Mouse (Mus musculus) urinary bladder, postnatal 25 days (tissue): Measurements from ENCODE around the gene Aifm2.

Experiments
- DNase-seq: peaks from one replicate; pipeline ENCODE4 v3.0.0; 2022; ENCODE audit warnings: low spot score

The Aifm2 gene

DNA sequence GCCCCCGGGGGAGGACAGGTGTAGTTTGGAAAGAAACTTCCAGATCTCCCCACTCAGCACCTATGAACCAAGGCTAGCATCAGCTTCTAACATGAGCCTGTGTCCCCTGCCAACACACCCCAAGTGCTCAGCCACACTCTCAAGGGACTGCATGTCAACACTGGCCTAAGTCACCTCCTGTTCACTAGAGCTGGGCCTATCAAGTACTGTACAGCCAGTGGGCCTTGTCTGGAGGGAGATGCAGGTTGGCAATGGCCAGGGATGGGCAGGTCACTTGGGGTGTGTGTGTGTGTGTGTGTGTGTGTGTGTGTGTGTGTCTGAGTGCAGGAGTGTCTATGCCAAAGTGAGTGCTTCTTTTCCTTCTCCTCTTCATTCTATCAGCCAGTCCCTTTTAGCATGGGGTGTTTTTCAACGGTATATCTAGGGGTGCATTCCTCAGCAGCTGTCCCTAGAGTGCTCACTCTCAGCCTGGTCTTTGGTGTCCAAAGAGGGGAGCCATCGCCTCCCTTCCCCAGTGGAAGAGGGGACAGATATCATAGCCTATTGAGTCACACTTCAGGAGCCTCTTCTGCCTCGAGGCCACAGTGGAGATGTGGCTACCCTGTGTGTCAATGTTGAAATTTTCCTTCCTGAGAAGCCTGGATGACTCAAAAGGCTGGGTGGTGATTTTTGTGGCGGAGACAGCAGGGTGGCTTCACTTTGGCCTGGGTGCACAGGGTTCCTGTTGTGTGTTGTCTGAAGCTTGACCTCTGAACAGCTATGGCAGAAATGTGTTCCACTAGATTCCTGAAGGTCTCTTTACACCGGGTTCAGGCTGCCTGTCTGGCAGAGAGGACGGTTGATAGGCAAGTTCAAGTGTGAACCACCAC lies 1.2 kb downstream of the Aifm2 start:
- DNase-seq = no peak

DNA sequence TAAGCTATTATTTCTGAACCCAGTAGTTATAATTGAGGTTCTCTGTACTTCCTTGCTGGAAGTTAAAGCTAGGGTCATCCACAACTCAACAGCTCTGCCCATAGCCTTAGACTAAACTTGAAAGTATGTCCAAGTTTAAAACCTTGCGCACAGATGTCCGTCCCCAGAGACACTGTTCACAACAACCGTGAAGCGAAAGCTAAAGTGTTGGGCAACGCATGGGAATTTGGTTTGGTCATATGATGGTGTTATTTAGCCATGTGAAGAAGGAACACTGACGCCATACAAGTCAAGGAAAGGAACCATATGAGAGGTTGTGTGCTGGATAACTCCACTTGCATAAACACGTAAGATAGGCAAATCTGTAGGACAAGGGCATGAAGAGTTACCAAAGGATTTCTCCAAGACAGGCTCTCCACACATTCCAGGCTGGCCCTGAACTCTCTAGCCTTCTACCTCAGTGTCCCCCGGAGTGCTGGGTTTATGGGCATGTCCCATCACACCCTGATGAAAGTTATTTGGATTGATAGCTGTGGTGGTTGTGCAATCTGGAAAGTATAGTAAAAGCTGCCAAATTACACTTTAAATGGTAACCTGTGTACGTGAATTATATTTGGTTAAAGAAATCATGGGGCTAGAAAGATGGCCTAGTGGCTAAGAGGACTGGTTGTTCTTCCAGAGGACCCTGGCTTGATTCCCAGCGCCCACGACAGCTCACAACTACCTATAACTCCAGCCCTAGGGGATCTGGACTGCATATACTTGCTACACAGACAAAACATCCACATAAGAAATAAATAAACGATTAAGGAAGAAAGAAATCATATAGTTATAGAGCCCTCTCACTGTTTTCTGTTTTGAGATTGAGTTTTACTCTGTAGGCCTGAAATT lies 2.6 kb downstream of the Aifm2 start:
- no peak for DNase-seq

DNA sequence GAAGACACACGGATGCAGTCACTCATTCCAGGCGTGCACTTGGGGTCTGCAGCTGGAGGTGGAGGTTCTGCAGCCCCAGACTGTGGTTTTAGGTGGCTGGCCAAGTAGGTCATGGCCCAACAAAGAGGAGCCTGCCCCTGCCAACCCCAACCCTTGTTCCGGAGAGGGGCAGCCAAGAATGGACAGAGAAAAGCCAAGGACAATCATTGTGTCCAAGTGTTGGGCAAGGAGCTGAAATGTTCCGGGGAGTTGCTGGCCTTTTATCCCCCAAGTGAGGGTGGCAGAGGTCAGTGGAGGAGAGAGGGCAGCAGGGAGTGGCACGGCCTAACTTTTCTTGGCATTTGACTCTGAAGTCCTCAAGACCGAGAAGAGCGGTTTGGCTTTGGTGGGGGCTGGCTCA lies 5.3 kb downstream of the Aifm2 start:
- DNase-seq = no peak

DNA sequence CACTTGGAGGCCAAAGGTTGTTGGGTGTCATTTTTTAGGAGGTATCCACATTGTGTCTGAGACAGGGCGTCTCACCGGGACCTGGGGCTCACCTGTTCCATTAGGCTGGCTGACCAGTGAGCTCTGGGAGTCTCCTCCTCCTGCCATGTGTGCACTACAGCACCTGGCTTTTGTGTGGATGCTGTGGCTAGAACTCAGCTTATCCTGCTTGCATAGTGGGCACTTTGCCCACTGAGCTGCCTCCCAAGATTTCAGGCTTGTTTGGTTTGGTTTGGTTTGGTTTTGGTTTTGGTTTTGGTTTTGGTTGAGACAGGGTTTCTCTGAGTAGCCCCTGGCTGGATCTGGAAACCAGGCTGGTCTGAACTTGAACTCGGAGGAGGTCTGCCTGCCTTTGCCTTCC lies 7.2 kb downstream of the Aifm2 start:
- no peak for DNase-seq

DNA sequence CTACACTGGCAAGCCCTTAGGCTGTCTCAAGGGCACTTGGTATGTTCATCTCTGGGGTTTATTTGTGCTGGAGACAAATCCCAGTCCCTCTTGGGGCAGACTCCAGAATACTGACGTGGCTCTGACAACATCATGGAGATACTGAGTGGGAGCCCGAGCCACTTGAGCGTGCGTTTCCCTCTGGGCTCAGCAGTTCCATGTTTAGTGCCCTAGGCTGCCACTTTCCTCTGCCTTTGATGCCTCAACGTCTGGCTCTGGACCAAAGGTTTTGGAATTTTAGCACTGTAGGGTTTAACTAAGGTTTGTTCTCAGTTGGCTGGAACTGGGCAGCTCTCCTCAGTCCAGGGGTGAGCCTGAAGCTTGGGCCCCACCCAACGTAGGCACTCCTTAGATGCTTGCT lies 8.2 kb downstream of the Aifm2 start:
- no peak for DNase-seq

DNA sequence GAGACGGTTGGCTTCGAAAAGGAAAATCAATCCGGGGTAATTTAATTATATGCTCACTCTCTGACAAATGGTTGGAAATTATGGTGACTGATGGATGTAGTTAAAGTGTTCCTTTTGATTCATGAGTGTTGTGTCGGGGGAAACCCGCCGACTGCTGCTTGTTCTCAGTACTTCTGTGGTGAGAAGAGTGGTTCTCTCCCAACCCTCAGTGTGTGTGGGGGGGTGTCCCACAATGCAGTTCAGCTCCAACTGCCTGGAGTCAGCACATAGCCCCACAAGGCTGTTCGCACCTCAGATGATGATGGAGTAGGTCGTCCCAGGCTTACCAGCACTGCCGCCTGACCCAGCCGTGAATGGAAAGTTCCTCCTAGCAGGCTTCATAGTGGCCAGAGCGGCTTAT lies 14.1 kb downstream of the Aifm2 start:
- no peak for DNase-seq

DNA sequence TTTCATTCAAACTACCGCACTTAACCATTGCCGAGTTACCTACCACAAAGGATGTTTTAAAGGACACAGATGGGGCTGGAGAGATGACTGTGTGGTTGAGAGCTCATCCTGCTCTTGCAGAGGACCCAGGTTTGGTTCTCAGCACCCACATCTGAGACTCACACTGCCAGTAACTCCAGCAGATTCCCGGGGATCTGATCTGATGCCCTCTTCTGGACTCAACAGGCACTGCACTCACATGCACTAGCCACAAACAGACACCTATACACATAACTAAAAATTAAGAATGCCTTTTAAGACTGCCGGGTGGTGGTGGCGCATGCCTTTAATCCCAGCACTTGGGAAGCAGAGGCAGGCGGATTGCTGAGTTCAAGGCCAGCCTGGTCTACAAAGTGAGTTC lies 15.1 kb downstream of the Aifm2 start:
- DNase-seq = no peak

DNA sequence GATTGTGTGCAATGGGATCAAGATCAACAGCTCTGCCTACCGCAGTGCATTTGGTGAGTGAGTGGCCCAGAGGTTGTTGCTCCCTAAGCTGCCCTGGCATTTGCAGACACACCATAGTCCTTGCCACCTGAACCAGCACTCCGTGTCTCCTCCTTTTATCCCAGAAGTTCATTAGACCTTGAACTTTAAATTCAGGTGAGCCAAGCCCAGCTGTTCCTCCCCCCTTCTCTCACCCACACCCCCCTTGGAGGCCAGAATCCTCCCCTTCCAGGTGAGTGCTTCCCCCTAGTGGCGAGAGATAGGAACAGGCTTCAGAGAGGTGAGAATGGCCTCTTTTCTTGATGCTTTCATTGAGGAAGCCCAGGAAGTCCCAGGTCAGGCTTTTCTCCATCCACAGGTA lies 19.3 kb downstream of the Aifm2 start:
- peak; percentile 27 for DNase-seq

DNA sequence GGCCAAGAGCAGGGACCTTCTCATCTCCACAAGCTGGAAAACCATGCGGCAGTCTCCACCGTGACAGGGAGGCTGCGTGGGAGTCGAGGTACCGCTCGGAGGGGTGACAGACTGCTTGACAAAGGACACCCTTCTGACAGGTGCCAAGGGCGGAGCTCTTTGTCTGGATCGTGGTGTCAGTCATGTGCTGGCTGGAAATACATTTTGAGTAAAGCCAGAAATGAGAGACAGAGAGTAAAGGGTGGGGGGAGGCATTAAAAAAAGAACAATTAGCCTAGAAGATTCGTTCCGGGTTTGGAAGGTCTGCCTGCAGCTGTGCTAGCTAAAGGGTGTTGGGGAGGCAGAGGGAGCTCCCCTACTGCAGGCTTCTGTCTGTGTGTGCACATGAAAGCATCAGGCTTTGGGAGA lies 21.6 kb downstream of the Aifm2 start:
- no peak for DNase-seq

DNA sequence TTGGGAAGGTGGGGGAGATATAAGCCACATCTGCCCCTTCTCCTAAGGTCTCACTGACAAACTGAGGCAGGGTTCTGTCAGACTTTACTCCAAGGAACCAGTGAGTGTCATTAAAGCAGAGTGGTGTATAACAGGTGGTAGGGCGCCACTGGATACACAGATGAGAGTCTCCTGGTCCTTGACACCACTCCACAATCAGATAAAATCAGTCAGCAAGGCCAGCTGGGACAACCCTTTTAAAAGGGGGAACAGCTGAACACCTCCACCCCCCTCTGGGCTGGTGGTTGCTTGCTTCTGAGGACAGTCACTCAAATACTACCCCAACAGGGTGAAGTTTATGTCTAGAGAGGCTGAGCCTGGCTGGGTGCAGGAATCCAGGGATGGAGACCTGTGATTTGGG lies 22.5 kb downstream of the Aifm2 start:
- no peak for DNase-seq

DNA sequence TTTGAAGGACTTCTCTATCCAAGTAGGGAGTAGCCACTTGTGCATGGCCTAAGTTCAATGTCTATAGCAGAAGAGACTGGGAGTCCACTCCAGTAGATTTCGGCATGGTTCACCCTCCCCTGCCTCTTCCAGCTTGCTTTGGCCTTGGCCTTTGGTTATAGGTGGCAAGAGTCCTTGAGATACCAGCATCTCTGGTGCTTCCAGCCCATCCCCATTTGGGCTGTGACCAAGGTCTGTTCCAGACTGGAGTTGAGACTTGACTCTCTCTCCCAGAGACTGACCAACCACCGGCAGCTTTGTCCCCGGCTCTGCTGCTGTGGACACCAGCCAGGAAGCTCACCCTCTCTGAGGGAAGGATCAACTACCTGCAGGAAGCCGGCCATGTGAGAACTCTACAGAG lies 23.1 kb downstream of the Aifm2 start:
- DNase-seq = no peak

DNA sequence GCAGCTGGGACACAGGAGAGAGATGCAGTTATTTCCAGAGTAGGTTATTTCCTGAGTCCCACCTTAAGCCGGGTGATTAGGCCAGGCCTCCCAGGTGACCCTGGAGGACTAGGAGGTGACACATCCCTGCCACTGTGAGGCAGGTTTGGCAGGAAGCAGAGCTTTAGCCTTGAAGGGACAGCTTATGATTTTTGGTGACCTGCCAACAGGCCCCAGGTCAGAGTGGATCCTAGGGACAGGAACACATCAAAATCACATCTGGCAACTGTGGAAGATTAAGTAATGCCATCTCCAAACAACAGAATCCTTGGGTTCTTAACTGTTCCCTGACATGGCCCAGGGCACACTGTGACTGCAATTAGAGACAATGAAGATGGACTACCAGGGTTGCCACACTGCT lies 26.2 kb downstream of the Aifm2 start:
- DNase-seq = no peak

DNA sequence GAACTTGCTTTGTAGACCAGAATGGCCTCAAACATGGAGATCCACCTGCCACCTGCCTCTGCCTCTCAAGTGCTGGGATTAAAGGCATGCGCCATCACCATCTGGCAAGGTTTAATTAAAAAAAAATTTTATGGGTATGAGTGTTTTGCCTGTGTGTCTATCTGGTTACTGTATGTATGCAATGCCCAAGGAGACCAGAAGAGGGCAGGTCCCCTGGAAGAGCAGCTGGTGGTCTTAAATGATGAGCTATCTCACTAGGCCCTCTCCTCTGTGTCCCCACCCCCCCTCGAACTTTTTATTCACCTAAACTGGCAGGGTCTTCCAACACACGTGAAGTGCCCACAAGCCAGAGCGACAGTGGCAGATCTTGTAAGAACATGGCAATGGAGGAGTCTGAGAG lies 26.8 kb downstream of the Aifm2 start:
- DNase-seq = no peak

DNA sequence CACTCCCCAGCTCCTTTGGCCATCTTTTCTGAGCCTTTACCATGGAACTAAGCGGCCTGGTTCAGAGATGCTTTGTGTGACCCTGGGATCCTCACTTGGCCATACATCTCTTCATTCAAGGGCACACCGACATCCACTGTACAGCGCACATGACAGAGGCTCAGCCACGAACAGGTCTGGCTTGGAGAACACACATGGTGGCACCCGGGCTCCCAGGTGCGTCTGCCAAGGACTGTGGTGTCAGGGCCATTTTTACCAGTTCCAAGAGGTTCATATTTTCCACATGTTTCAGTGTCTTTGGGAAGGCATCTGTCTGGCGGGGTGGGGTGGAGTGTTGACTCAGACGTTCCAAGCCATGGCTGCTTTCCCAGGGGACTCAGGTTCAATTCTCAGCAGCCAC lies 27.3 kb downstream of the Aifm2 start:
- DNase-seq = no peak

DNA sequence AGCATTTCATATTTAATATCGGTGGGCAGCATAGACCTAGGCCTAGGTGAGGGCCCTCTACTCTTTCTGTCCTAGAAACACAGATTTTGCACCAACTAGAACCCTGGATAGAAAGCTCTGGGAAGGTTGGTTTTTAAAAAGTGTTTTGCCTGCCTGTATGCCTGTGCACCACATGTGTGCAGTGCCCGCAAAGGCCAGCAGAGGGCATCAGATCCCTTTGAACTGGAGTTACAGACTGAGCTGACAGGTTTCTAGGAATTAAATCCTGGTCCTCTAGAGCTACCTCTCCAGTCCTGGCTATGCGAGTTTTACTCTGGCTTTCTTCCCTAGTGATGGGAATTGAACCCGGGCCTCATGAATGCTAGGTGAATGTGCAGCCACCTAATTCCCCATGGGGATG lies 30.1 kb downstream of the Aifm2 start:
- no peak for DNase-seq

DNA sequence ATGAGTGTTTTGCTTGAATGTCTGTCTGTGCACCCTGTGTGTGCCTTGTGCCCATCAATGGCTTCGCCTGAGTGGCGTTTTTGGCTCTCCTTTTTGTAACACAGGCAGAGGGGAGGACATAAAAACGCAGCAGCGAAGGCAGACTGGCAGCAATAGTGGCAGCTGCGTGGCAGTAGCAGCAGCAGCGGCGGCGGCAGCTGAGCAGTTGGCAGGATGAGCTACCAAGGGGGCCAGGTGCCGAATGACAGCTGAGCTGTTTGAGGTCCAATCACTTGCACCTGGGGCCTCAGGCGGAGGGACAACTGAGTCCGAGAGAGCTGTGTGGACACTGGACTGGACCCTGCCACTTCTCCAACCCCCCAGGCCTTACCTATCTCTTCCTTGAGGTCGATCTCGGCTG lies 32.2 kb downstream of the Aifm2 start:
- DNase-seq = no peak

DNA sequence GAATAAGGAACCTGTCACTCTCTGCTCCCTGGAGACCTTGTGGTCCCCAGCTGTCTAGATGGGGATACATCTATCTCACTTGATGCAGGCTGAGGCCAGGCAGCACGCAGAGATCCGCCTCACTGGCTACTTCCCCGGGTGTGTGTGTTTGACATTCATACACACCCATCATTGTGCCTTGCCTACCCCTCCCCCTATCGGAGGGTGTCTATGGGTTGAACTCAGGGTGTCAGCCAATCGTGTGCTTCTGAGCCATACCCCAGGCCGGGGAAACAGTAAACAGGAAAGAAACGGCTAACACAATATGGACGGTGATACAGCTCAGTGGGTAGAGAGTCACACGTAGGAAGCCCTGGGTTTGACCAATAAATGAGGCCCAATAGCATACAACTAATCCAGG lies 35.0 kb downstream of the Aifm2 start:
- no peak for DNase-seq

DNA sequence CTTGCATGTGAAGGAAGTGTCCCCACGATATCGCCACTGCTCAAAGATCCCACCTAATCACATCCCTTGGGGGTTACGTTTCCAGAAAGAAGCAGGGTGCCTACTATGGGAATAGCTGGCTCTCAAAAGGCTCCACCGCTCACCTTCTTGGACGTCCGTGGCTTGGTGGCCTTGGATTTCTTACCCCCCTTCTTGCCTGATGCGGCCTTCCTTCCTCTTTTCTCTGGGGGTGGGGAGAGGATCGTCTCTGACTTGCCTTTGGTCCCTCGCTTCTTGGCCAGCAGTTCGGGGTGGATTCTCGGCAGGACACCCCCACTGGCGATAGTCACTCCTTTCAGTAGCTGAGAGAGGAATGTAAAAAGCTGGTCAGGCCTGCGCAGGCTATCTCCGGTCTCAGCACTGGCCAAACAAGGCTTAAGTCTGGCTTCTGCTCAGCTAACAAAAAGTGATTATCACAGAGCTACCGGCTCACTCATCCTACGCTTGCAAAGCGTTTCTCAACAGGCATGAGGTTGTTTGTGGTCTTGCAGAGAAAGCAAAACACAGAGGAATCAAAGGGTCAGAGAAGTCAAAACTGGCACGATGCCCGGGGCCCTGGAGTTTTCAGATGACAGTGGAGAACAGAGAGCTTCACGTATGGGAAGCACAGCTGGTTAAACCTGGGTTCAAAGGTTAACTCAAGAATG lies 36.6 kb downstream of the Aifm2 start:
- no peak for DNase-seq

DNA sequence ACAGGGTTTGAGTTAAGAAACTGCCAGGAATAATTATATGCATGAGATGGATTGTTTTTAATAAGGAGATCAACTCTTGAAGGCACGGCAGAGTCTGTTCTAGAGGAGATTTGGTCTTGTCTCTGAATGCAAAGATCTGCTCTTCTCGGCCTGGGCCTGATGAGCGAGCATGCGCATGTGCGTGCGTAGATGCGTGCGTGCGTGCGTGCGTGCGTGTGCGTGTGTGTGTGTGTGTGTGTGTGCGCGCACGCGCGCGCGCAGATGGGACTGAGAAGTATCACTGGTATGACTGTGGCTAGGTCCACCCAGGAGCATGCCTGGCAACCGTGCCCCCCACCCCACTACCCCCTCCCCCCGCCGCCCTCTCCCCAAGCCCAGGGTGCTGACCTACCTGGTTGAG lies 38.0 kb downstream of the Aifm2 start:
- no peak for DNase-seq

DNA sequence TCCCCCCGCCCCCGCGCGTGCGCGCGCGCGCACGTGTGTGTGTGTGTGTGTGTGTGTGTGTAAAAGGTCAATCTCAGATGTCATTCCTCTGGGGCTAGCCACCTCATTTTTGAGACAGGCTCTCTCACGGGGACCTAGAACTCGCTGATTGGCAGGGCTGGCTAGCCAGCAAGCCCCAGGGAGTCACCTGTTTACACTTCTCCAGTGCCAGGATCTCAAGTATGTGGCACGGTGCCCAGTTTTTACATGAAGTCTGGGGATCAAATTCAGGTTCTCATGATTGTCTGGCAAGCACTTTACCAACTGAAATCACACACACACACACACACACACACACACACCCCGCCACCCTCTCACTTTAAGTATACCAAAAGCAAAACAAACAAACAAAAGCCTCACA lies 42.0 kb downstream of the Aifm2 start:
- no peak for DNase-seq

DNA sequence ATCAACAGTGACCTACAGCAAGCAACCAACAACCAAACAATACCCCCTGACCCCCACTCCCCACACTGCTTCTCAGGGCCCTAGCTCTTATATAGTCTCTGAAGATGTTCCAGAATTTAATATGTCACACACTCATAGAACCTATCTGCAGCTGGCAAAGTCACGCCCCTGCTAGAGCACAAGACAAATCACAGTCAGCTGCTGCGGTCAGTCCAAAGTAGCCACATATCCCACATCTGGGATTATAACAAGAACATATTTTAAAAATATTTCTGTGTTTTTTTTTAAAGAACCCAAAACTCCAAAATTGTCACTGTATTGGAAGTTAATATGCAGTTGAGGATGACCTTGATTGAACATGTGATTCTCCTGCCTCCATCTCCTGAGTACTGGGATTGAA lies 43.8 kb downstream of the Aifm2 start:
- no peak for DNase-seq

DNA sequence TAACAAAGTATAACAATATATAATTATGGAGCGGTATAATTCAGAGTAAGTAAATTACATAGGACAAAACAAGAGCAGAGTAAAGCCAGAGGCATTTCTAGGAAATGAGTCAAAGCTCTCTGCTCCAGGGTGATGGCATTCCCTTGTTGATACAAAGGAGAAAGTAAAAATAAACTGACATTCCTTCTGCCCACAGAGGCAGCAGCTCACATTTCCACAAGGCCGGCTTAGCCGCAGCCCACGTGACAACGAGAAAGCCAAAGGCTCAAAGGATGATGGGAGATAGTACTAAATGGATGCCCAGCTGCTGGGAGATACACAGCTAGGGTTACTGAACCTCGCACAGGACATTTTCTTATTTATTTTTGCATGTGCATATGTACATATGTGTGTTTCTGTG lies 44.8 kb downstream of the Aifm2 start:
- no peak for DNase-seq

DNA sequence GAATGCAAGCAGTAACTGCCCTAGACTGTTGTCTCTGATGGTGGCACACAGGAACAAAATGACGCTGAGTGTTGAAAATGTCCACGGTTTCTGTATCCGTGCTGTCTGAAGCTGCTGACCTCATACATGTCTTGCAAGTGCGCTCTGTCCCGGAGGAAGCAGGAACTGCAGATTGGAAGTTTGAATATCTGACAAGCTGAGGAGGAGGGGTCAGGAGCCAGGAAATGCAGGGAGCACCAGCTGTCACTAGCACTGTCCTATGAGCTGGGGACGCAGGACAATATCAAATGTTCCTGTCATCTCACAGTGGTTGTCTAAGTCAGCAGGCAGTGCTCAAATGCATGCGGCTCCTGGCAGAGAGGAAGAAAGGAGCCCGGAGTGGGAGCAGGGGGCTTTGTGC lies 49.6 kb downstream of the Aifm2 start:
- DNase-seq = no peak
